Mouse (Mus musculus): ENCODE results near the gene Fbxo47.

The Fbxo47 gene

DNA sequence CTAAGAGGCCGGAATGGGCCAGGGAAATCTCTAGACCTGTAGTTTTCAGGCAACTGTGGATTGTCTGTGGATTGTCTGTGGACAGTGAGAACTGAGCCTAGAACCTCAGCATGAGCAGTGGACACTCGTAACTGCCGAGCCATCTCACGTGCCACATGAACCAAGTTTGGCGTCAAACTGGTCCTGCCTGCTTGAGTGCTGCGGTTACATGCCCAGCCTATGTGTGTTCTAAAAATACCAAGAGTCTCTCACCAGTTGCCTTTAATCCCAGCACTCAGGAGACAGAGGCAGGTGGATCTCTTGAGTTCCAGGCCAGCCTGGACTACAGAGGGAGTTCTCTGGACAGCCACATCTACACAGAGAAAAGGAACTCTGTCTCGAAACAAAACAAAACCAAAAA lies 54.6 kb downstream of the Fbxo47 start:
- no peak for DNase-seq

DNA sequence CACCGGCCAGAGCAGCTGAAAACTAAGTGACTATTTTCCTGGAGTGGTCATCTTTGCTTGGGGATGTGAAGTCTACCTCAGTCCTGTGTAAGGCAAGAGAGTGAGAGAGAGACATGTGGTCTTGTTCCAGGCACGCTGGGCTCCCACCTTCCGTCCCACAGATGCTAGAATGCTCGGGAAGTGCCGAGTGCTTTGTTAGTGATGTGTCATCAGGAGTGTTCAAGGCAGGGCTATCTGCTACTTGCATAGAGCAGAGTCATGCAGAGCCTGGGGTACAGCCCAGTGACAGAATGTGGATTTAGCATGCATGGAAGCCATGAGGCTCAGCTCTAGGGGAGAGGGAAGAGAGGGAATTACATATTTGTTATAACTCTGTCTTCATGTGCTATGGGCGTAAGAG lies 56.3 kb downstream of the Fbxo47 start:
- DNase-seq = no peak

DNA sequence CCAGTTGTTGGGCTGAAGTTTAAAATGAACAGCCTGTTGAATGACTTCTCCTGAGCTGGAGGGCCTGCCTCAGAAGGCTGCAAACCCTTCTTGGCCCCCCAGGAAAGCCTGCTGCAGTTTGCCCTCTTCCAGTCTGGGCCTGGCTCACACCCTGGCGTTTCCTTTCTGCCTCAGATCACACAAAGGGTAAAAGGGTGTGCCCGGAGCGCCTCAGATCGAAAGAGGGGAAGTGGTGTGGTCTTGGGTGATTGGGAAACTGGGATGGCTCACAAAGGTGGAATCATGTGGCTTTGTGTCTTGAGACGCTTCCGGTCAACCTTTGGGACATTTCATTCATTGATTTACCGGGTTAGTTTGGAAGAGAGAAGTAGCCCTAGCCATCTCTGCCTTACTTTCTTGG lies 57.5 kb downstream of the Fbxo47 start:
- no peak for DNase-seq

DNA sequence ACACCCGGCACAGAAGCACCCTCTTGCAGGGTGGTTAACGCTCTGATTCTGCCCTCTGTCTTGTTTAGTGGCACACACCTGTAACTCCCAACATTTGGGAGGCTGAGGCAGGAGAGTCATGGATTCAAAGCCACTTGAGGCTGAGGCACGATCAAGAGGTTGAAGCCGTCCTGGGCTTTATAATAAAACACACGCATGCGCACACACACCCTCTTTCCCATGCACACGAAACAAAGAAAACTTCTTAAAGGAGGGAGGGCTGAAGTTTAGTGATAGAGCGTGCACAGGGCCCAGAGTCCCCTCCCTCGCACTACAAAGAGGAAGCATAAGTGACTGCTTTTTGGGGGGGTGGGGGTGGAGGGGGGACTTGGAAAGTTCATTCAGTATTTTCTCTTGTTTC lies 58.0 kb downstream of the Fbxo47 start:
- no peak for DNase-seq

DNA sequence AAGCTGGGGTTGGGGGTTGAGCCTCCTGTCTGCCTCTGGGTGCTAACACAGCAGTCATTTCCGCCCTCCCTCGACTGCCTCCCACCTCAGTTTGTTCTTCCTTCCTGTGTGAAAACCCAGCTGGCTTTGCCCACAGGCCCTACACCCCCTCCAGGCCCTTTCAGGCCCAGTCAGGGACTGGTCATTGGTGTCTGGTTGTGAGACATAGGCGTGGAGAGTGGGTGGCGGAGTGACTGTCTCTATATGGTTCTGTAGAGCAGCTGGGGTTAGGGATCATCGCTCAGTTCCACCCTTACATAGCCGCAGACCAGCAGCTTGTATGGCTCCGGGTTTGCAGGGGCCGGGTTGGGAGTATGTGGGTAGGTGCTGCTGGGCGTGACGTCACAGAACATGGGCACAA lies 58.7 kb downstream of the Fbxo47 start:
- no peak for DNase-seq

DNA sequence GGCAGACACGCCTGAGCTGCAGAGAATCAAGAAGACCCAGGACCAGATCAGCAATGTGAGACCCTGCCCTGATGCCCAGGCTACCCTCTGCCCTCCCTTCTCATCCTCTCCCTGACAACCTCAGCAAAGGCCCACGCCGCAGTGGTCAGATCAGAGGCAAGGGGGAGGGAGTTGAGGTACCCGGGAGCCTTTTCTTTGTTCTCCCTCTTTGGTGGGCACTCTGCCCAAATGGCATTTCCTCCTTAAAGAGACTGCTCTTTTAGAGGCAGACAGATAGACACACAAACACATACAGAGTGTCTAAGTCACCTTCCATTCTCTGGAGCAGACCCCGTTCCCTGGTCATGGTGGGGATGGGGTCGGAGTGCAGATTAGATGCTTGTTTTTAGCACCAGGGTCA lies 59.1 kb downstream of the Fbxo47 start:
- no peak for DNase-seq

DNA sequence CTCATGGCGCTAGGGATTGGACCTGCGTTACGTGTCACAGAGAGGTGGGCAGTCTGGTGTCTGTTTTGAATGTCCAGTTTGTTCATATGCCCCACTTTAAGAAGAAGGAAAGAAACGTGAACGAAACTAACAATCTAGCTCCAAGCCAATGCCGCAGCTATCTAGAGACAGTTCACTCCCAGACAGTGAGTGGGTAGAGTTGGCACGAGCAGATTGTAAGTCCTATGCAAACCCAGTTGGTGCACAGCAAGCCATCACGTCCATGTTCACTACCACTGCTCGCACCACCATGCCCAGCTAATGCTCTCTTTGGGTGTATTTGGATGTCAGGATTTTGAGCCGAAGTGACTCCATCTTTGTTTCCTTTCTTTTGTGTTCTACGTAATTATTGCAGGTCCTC lies 59.8 kb downstream of the Fbxo47 start:
- DNase-seq = no peak

DNA sequence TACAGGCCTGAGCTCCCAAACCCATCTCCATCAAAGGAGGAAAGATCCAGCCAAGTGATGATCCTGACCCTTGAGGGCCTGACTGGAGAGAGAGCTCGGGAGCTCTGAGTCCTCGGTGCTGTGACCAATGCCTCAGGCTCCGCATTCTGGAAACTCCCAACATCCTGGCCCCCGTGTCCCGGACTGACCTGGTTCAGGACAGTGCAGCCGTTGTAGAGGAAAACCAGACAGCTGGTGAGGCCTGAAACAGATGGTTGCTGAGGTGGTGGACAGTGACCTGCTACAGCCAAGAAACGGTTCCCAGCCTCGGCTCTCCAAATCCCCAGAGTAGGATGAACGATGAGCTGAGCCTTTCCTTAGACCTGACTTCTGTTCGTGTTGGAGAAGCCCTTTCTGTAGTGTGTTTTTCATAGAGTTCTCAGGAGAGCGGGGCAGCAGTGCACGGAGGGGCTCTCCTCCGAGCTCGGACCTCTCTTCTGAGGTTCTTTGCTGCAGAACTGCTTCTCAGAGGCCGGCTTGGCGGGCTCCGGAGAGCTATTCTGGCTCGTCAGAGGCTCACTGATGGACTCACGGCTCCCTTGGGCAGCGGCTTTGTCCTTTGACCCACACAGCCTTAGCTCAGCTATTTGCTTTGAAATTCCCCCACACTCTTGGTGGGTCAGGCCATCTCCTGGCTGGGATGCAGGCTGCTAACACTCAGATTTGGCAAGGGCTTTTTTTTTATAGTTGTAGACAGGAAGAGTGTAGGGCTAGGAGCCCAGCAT lies 60.9 kb downstream of the Fbxo47 start:
- no peak for DNase-seq

DNA sequence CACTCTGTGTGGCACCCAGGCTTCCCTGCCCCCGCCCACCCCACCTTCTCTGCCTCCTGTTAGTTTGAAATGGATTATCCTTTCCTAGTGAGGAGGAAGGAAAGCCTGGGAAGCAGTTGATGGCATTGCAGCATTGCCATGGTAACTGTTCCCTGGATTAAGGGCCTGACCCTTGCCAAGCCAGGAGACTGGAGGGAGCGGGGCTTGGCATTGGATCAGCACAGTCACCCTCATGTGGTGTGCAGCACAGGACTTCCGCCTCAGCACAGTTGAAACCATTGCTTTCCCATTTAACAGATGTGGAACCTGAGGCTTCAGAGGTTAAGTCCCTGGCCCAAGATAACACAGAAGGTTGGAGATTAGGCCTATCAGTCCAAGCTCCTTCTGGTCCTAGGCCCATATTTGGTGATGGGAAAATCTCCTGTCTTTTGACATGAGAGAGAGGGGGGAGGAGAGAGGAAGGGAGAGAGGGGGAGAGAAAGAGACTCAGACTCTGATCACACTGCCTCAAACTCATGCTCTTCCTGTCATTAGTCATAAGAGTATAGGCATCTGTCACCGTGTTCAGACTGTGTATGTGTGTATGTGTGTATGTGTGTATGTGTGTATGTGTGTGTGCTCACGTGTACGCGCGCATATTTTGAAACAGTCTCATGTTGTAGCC lies 62.4 kb downstream of the Fbxo47 start:
- DNase-seq = no peak

DNA sequence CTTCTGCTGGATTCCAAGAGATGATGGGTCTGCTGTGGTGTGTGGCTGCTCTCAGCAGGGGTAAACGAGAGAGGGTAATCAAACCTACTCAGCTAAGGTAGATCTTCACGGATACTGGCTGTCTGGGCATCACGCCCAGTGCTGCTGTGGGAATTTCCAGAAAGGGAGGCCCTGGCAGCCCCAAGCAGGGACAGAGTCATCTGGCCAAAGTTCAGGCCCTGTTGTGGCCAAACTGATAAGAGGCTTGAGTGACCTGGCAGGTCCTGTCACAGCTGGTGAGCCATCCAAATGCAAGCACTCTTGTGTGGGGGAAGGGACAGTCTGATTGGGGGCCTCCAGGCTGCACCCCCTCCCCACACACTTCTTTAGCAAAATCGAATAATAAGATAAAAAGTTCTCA lies 63.1 kb downstream of the Fbxo47 start:
- DNase-seq = peak; percentile 55

DNA sequence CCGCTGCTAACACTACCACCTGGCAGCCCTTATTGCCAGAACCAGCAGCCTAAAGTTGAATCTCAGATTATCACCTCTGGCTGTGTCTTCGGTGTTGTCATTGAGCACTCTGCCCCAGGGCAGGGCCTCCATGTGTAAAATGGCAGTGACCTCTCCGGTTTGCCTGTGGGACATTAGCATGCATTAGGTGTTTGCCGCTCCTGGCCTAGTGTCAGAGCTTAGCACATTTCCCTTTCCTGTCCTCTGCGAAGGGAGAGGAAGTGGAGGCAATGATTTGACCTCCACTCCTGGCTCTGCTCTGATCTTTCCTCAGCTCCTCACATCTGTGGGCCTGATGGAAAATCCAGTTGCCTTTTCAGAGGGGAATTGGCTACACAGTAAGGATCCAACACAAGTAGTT lies 64.0 kb downstream of the Fbxo47 start:
- no peak for DNase-seq

DNA sequence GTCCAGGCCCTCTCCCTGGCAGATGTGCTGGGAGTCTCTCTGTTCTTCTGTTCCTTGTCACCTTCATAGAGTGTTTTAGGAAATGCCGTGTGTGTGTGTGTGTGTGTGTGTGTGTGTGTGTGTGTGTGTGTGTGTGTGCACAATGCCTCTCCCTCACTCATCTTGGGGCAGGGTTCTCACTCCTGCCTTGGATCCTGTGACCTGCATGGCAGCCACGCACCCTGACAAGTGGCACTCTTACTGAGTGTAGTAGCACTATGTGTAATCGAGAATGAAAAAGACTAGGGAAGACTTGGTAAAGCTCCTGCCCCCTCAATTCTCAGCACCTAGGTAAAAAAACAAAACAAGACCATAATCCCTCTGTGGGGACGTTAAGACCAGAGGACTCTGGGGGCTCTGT lies 64.9 kb downstream of the Fbxo47 start:
- DNase-seq = no peak

DNA sequence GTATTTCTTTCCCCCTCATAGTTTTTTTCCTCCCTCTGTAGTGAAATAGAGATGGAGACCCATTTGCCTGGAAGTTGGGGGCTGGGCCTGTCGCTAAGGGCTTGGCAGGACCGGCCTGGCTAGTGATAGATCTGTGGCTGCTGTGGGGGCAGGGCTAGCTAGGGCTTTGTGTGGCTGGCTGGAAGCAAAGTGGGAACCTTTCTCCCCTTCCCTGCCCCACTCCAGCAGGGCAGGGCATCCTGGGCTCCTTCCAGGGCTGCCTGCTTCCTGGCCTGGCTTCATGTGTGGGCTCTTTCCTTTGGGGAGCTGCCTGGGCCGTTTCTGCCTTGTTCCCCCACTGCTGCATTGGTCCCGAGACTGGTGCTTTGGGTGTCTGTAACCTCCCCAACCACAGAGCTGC lies 65.4 kb downstream of the Fbxo47 start:
- peak; percentile 51 for DNase-seq

DNA sequence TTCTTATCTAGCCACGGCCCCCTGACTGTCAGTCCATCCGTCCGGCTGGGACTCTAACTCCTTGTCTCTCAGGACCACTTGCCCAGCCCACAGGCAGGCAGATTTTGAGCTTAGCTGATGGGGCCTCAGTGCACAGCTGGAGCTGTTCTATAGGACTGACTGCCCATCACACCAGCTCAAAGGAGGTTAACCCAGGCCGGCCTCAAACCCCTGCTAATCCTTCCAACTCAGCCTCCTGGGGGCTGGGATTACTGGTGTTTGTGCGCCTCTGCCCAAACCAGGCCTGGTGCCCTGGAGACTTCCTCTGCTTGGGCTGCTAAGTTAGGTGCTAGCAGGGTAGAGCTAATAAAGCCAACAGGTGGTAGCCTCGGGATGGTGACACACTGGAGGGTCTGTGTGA lies 66.0 kb downstream of the Fbxo47 start:
- no peak for DNase-seq

DNA sequence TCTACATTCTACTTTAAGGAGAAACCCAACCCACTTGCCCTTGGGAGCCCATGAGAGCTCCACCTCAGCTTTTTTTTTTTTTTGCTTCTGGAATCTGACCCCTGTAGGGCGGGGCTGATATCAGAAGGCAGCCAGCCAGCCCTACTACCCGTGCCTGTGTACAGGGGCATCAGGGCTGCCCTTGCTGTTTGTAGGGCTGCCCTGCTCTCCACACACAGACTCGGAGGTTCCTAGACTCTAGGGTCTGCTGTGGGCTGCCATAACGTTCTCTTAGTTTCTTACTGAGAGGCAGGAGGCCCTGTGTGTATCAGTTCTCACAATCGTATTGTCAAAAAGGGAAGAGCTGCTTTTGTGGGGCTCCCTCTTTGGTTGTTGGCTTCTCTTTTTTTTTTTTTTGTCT lies 66.6 kb downstream of the Fbxo47 start:
- peak; percentile 58 for DNase-seq

DNA sequence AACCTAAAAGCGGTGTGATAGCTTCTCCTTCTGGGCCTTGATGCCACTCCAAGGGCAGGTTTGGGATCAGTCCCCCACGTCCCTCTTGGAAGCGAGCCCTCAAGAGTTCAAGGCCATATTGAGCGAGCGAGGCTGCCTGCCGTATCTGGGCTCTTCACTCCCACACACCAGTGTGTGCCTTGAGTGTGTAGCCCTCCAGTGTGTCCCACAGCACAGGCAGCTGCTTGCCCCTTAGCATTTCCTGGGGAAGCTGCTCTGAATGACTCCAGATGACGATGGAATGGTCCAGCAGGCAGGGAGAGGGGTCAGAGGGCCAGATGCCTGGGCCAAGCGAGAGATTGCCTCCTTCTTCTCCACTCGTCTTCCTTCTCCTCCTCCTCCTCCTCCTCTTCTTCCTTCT lies 67.0 kb downstream of the Fbxo47 start:
- no peak for DNase-seq

DNA sequence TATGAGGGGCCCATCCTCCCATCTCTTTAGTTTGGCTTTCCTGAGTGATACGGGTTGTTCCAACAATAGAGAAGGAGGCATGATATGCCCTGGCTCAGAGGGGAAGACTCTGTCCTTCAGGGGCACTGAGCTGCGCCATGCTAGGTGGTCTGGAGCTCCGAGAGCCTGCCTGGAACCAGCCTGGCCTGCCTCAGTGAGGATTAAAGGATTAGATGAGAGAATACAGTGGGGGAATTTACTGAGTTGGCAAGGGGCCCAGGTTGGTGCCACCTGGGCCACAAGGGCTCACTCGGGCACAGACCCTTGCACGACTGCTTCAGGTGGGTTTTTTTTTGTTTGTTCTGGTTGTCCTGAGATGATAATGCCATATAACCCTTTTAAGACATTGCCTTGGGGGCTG lies 67.8 kb downstream of the Fbxo47 start:
- no peak for DNase-seq

DNA sequence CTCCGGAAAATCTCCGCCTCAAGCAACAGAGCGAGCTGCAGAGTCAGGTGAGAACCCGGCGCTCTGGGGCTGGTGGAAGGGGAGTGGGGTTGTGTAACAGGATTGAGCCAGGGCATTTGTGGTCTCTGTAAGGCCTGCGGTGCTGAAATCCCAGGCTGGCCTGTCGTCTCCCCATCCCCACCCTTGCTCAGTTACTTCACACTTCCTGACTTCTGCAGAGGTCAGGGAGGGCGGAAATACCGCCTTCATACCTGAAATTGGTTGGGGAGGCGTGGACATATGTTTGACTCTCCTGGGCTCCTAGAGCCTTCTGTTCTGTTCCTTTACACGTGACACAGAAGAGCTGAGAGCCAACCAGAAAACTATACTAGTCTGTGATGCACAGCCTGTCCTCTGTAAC lies 68.2 kb downstream of the Fbxo47 start:
- no peak for DNase-seq

DNA sequence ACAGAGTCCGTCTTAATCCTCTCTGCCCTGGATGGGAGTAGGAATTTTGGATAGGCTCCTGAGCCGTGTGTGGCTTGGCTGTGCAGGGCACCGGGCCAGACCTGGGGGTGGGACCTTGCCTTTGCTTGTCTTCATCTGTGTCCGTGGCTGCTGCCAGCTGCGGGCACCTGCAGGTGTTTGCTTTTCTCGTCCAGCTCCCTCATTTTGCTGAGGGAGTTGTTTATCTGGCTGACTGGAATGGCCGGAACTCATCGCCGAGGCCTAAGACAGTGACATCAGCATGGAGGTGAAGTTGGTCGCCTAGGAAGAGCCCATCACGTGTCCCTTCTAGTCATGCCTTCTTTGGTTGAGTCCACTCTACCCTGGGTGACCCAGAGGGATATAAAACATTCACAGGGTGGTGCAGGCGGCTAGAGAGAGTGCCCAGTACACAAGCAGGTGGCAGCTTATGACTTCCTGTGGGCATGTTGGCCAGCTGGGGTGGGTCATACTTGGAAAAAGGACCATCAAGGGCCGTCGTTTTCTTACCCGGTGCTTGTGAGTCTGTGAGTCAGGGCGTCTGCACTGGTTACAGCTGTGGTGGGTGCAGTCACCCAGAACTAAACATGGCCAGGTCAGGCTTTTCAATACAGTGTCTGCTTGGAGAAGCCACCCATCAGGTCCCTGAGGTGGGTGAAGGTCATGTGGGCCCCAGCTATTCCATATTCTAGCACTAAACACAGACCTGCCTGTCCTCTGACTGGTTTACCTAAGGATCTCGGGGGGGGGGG lies 70.0 kb downstream of the Fbxo47 start:
- no peak for DNase-seq

DNA sequence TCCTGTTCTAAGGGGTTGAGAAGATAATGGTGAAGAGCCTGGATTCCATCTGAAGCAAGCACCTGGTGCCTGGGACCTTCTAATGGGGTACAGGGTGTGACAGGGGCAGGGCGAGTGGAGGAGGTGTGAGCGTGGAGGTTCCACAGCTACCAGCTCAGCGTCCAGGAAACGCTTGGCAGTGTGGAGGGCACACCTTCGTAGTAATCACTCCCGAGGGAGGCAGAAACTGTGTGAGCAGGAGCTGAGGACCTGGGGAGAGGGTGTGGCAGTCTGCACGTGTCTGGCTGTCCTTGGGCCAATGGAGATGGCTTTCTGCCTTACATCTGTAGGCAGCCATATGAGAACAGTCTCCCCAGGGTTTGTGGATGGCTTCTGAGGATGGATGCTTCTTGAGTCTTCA lies 70.9 kb downstream of the Fbxo47 start:
- no peak for DNase-seq

DNA sequence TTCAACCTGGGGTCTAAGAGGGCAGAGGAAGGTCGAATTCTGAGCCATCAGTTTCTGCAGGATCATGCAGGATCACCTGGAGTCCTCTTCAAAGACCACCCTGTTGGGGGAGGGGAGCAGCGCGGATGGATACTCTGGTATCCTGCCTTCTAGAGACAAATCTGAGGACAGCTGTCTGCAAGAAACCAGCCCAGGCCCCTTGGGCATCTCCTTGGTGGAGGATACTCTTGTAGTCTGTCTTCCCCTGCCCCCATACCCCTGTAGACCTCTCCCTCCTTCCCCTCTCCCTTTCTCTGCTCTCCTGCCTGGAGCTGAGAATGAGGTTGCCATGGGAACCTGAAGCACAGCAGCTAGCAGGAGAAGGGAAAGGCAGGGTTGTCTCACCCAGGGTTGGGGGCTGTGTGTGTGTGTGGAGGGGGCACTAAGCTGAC lies 71.4 kb downstream of the Fbxo47 start:
- DNase-seq = no peak

DNA sequence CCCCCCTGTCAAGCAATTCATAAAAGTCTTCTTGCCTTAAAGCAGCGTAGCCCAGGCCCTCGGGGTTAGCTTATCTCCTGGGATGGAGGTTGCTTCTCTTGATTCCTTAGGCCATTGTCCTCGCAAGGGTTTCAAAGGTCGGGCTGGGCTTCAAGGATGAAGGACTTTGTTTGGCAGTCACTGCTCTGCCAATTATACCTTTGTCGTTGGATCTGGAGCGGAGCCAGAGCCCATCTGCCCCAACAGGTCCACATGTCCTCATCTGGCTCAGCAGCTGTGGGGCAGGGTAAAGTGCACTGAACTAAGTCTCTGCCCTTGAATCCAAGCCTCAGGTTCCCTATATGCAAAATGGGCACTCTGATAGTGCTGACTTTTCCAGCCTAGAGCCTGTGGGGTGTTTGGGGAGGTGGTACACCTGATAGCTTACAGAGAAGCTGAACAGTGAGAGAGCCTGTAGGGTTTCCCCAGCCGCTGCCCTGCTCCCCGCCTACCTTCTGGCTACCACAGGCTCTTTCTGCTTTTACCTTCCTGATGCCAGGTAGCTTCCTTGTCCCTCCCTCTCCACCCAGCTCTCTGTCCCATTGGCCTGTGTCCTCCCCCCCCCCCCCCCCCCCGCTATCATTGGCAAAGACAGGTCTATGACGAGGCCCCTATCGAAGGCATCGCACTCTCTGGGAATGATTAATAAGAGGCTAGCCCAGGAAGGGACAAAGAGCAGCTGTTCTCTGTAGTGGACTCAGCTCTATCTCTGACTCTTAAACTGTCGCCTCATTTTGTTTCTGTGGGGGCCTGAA lies 72.2 kb downstream of the Fbxo47 start:
- no peak for DNase-seq

DNA sequence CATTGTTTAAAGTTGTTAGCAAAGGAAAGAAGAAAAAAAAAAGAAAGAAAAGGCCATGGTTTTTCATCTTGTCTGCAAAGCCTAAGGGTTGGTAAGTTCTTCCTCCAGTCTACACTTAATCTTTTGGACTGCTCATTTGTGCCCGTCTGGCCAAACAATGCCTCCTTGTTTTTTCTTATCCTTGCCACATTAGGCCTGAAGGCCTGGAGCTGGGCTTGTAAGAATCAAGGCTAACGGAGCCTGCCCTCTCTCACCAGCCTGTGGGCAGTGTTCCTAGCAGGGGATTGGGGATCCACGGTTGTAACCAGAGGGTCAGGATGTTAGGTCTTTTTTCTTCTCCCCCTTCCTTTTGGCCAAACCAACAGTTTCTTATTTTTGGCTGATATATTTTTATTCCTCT lies 73.0 kb downstream of the Fbxo47 start:
- DNase-seq = no peak

All from liver (tissue).